Mouse (Mus musculus) MEL (cell line): ENCODE data around the gene Efna4. TPM values are rescaled to one million over a fixed set of nuclear protein-coding genes. Genes with fewer than 3 reads are reported as not detected.
A peak's percentile ranks its signal among the peaks of the same experiment; 100 is the strongest.

ENCODE experiments used
- DNase-seq: peaks from one replicate; pipeline ENCODE4 v3.0.0; 2011; ENCODE audit warnings: low read depth, low spot score
- H3K27ac ChIP-seq: 2 replicates; pipeline ENCODE4 v1.5.1; 2012; ENCODE audit warnings: low read depth, mild to moderate bottlenecking, control low read depth, low read length, moderate library complexity; ENCODE audit not compliant: control insufficient read depth
- H3K27me3 ChIP-seq, 2 experiments: fragments of 150-350 bp in 1 of 2; sonication (generic) in 1 of 2; 2 replicates each; pipeline ENCODE4 v1.6.1; 2012; ENCODE audit warnings: low read length in 2 of 2, mild to moderate bottlenecking in 2 of 2, improper control_type of control experiment in 1 of 2, moderate library complexity in 1 of 2; ENCODE audit not compliant: insufficient read depth in 2 of 2, control insufficient read depth in 1 of 2
- H3K36me3 ChIP-seq, 2 experiments: 2 replicates each; pipeline ENCODE4 v1.6.1; 2012 to 2014; ENCODE audit warnings: low read length in 2 of 2, improper control_type of control experiment in 1 of 2, inconsistent platforms in 1 of 2, mild to moderate bottlenecking in 1 of 2; ENCODE audit not compliant: insufficient read depth in 2 of 2, control insufficient read depth in 1 of 2
- H3K4me1 ChIP-seq, 2 experiments: fragments of 150-350 bp in 1 of 2; sonication (generic) in 1 of 2; 2 replicates each; pipeline ENCODE4 v1.6.1; 2012; ENCODE audit warnings: low read length in 2 of 2, improper control_type of control experiment in 1 of 2, mild to moderate bottlenecking in 1 of 2; ENCODE audit not compliant: insufficient read depth in 2 of 2, control insufficient read depth in 1 of 2
- H3K4me3 ChIP-seq, 2 experiments: fragments of 150-350 bp in 1 of 2; sonication (generic) in 1 of 2; 2 replicates each; pipeline ENCODE4 v1.5.1; 2012; ENCODE audit warnings: low read depth in 2 of 2, low read length in 2 of 2, mild to moderate bottlenecking in 2 of 2, moderate library complexity in 2 of 2, control low read depth in 1 of 2, improper control_type of control experiment in 1 of 2; ENCODE audit not compliant: control insufficient read depth in 1 of 2, insufficient read depth in 1 of 2
- H3K79me2 ChIP-seq: 2 replicates; pipeline ENCODE4 v1.6.1; 2012; ENCODE audit warnings: mild to moderate bottlenecking, low read length, moderate library complexity; ENCODE audit not compliant: control insufficient read depth, poor library complexity, insufficient read depth
- H3K9ac ChIP-seq: 2 replicates; pipeline ENCODE4 v1.6.1; 2012; ENCODE audit warnings: low read depth, mild to moderate bottlenecking, control low read depth, low read length, moderate library complexity; ENCODE audit not compliant: control insufficient read depth, poor library complexity, severe bottlenecking
- H3K9me3 ChIP-seq: fragments of 150-350 bp; sonication (generic); replicated peaks from 2 replicates; pipeline ENCODE4 v1.6.1; 2012; ENCODE audit warnings: mild to moderate bottlenecking, low read length, improper control_type of control experiment, moderate library complexity; ENCODE audit not compliant: insufficient read depth
- BHLHE40 ChIP-seq: IDR thresholded peaks from 2 replicates; pipeline ENCODE4 v1.6.1; 2012; ENCODE audit warnings: low read depth, mild to moderate bottlenecking, inconsistent platforms, low read length, improper control_type of control experiment, borderline replicate concordance
- GABPA ChIP-seq: IDR thresholded peaks from 2 replicates; pipeline ENCODE4 v1.6.1; 2012; ENCODE audit warnings: low read depth, mild to moderate bottlenecking, inconsistent platforms, low read length, improper control_type of control experiment, moderate library complexity
- GATA1 ChIP-seq: IDR thresholded peaks from 2 replicates; pipeline ENCODE4 v1.6.1; 2011; ENCODE audit warnings: low read depth, low read length, improper control_type of control experiment
- MXI1 ChIP-seq: IDR thresholded peaks from 2 replicates; pipeline ENCODE4 v1.6.1; 2011; ENCODE audit warnings: mild to moderate bottlenecking, low read depth, low read length, improper control_type of control experiment
- MYC ChIP-seq: IDR thresholded peaks from 2 replicates; pipeline ENCODE4 v1.6.1; 2011; ENCODE audit warnings: low read depth, mild to moderate bottlenecking, low read length, improper control_type of control experiment, moderate library complexity
- POLR2A ChIP-seq, 2 experiments: IDR thresholded peaks; 2 replicates each; pipeline ENCODE4 v1.6.1; 2011 to 2012; ENCODE audit warnings: low read length in 2 of 2, mild to moderate bottlenecking in 2 of 2, control low read depth in 1 of 2, improper control_type of control experiment in 1 of 2, low read depth in 1 of 2, moderate library complexity in 1 of 2; ENCODE audit not compliant: control insufficient read depth in 1 of 2, insufficient read depth in 1 of 2, poor library complexity in 1 of 2
- SIN3A ChIP-seq: IDR thresholded peaks from 2 replicates; pipeline ENCODE4 v1.6.1; 2012; ENCODE audit warnings: low read length, improper control_type of control experiment, inconsistent platforms
- SMC3 ChIP-seq: IDR thresholded peaks from 2 replicates; pipeline ENCODE4 v1.6.1; 2011; ENCODE audit warnings: low read depth, low read length, improper control_type of control experiment
- USF1 ChIP-seq: IDR thresholded peaks from 2 replicates; pipeline ENCODE4 v1.6.1; 2014; ENCODE audit warnings: low read depth, mild to moderate bottlenecking, inconsistent platforms, low read length, improper control_type of control experiment, moderate library complexity
- USF2 ChIP-seq, 2 experiments: IDR thresholded peaks; 2 replicates each; pipeline ENCODE4 v1.6.1; 2011 to 2012; ENCODE audit warnings: improper control_type of control experiment in 2 of 2, low read length in 2 of 2, borderline replicate concordance in 1 of 2, inconsistent platforms in 1 of 2, low read depth in 1 of 2, mild to moderate bottlenecking in 1 of 2; ENCODE audit not compliant: insufficient read depth in 1 of 2
- ZMIZ1 ChIP-seq: IDR thresholded peaks from 2 replicates; pipeline ENCODE4 v1.6.1; 2012; ENCODE audit warnings: low read depth, mild to moderate bottlenecking, inconsistent platforms, low read length, improper control_type of control experiment, moderate library complexity
- ZNF384 ChIP-seq: IDR thresholded peaks from 2 replicates; pipeline ENCODE4 v1.6.1; 2012; ENCODE audit warnings: low read depth, mild to moderate bottlenecking, inconsistent platforms, low read length, improper control_type of control experiment
- polyA plus RNA-seq, 2 experiments: library from polyadenylated mRNA; stranded (reverse) in 1 of 2; unstranded in 1 of 2; fragments of >175 nt in 1 of 2; fragments of >200 nt in 1 of 2; gene quantifications; 2 replicates each; pipeline versions ENCODE4 v1.2.1 to v1.2.4; 2012; ENCODE audit warnings: low replicate concordance in 2 of 2, low read depth in 1 of 2; ENCODE audit not compliant: insufficient read length in 2 of 2, insufficient read depth in 1 of 2, missing spikeins in 1 of 2
- total RNA-seq: library from RNA; depleted of rRNA; stranded (reverse); fragments of 300-350 nt; gene quantifications from 2 replicates; pipeline ENCODE4 v1.2.3, GENCODE M21; 2012

Gene Efna4
- total and polyA plus RNA-seq, 3 experiments, result 1.9 to 4.5 TPM; not detected in 1

- no peak overlapping the region for H3K9ac ChIP-seq
- TF ChIP-seq BHLHE40 (no peak), SMC3 (no peak), ZNF384 (no peak), GABPA (no peak), MYC (no peak), ZMIZ1 (no peak), GATA1 (no peak), USF2 (IDR thresholded peaks at IDR 0.05; ENCODE audit: borderline replicate concordance in 1 of 2, insufficient read depth in 1 of 2, low read depth in 1 of 2, low read length in 2 of 2) (no peak), USF1 (no peak), MXI1 (no peak), SIN3A (no peak), POLR2A (IDR thresholded peaks at IDR 0.05; ENCODE audit: control insufficient read depth in 1 of 2, insufficient read depth in 1 of 2, low read depth in 1 of 2, low read length in 2 of 2, poor library complexity in 1 of 2) (no peak)
- H3K36me3 ChIP-seq, result peaks cover 0 to 4% of the 10 kb centered on the region in 2 experiments; a peak in 1 of 4 replicates
- H3K27ac ChIP-seq, result no peak overlapping the region
- no peaks in the 10 kb centered on the region for H3K9me3 ChIP-seq
- peaks cover 0 to 3% of the 10 kb centered on the region in 2 experiments; a peak in 1 of 4 replicates for H3K27me3 ChIP-seq
- peaks cover 0 to 9% of the 10 kb centered on the region in 2 experiments; a peak in 1 of 4 replicates for H3K4me1 ChIP-seq
- no peak overlapping the region for H3K4me3 ChIP-seq
- no peak for DNase-seq
- no peaks in the 10 kb centered on the region for H3K79me2 ChIP-seq
Observed at GRCm38 (mm10) chr3:89373581-89374231, 35.9 kb upstream of the Efna4 start.

GRCm38 (mm10) chr3:89367338-89367737 lies 29.5 kb upstream of the Efna4 start:
- H3K36me3 ChIP-seq, result no peaks in the 10 kb centered on the region

More at GRCm38 (mm10) chr3:89367338-89367737, 29.5 kb upstream of the Efna4 start:
- DNase-seq, result no peak
- Histone ChIP-seq H3K27me3 (peaks cover 14 to 19% of the 10 kb centered on the region in 2 experiments), H3K79me2 (no peaks in the 10 kb centered on the region), H3K9ac (no peak overlapping the region), H3K4me3 (no peak overlapping the region), H3K4me1 (no peaks in the 10 kb centered on the region), H3K9me3 (no peaks in the 10 kb centered on the region), H3K27ac (no peak overlapping the region)
- TF ChIP-seq SMC3 (no peak), USF1 (0 out of 2 replicates have a peak, but pooled peaks have one; percentile 21)
